Mouse (Mus musculus): Measurements from ENCODE around the gene Rgs6. TPM values are rescaled to one million over a fixed set of nuclear protein-coding genes. Genes with fewer than 3 reads are reported as not detected.

The Rgs6 gene
- total RNA-seq (2021) = 10 to 100 TPM; 13.7 to 15.8 TPM
- long read RNA-seq, experiment 1, partial matches to known transcripts = 0 of 2 reads
- long read RNA-seq, experiment 1, other reads (novel, unspliced or antisense) = 2 of 2 reads
- long read RNA-seq, experiment 2, partial matches to known transcripts = 3 of 3 reads
- long read RNA-seq, experiment 2, other reads (novel, unspliced or antisense) = 0 of 3 reads

DNA sequence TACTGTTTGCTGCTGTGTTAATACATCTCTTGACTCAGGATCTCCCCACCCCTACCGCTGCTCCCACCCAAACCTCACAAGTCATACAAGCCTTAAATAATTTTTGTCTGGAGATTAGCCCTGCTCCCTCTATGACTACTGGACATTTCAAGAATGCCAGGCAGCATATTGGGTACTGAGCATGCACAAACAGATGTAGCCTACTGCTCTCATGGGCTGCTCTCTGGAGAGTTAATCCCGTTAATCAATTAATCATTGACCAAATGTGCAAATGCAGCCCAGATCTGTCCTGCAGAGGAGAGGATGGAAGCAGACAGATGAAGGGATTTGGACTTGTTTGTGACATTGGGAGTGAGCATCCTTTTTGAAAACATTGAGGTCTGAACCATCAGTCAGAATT lies at the start of gene Rgs6:
Rgs6 (plus strand) TSS at position 276 of the 400 bp plus-strand sequence.
- intact Hi-C loops (cut with DNase I) = no loop called here
- no peak for DNase-seq

- intact Hi-C loops (cut with DNase I) = no loop called here
- no peak for DNase-seq
These were observed 41.0 kb upstream of the Rgs6 start for GRCm38 (mm10) chr12:82547127-82547526.

- intact Hi-C loops (cut with DNase I) = no loop called here
- no peak for DNase-seq
These were observed 38.9 kb upstream of the Rgs6 start for GRCm38 (mm10) chr12:82549228-82549627.

DNA sequence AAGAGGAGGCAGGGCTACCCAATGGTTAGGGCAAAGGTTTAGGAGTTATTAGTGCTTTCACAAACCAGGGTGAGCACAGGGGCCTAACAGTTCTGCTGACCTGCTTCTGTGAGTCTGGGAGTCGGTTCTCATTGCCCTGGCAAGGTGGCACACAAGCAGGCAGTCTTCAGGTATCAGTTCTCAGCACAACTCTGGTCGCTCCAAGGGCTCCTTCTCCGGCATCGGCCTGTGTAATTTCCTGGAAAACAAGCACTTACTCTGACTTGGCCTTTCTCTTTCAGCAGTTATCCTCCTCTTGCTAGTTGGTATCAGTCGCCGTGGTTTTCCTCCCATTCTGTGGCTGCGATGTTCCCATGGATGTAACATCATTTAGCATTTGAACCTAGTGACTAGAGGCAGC lies 38.0 kb upstream of the Rgs6 start:
- DNase-seq = no peak
- intact Hi-C loops (cut with DNase I) = no loop called here

DNA sequence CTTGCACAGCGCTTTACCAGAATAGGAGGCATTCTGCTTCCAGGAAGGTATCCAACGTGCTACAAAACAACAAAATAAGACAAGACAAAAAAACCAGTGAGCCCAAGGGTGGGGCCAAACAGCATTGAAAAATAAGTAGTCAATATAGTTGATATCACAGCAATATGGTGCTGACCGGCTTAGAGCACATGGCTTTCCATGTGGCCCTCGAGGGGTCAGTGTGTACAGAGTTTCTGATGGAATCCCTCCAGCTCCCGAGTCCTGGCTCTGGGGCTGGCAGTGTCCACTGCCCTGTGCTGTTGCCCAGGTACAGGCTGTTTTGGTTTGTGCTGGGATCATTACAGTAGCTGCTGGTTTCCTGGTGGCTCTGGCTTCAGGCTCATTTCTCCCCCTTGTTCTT lies 35.7 kb upstream of the Rgs6 start:
- intact Hi-C loops (cut with DNase I) = no loop called here

GRCm38 (mm10) chr12:82562916-82563315 lies 25.2 kb upstream of the Rgs6 start:
- DNase-seq = no peak
- intact Hi-C loops (cut with DNase I) = no loop called here

More for the DNA sequence above, 35.7 kb upstream of the Rgs6 start:
- DNase-seq = no peak

- intact Hi-C loops (cut with DNase I) = no loop called here
- no peak for DNase-seq
These were observed 19.7 kb upstream of the Rgs6 start for GRCm38 (mm10) chr12:82568370-82568769.

- intact Hi-C loops (cut with DNase I) = no loop called here
- DNase-seq = no peak
These were observed 15.4 kb upstream of the Rgs6 start for GRCm38 (mm10) chr12:82572706-82573105.

DNA sequence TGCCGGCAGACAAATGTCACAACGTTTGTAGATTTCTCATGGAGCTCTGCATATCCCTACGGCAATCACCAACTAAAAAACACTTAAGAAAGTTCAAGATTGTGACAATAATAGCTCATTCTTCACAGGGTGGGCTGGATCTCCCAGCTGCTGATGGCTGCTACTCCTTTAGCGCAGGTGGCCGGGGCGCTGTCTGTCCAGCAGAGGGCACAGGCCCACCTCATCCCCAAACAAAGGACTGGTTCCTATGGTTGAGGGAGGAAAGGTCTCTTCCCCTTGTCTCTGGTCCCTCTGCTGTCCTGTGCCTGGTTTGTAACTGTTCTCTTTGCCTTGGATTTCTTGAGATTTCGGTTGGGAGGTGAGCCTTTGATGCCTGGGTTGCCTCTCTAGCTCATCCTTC lies 1.5 kb upstream of the Rgs6 start:
- intact Hi-C loops (cut with DNase I) = no loop called here

GRCm38 (mm10) chr12:82587348-82587895 lies 670 bp upstream of the Rgs6 start:
- DNase-seq = no peak
- intact Hi-C loops (cut with DNase I) = no loop called here

More for the DNA sequence above, 1.5 kb upstream of the Rgs6 start:
- DNase-seq = peak; percentile 16 to 18

DNA sequence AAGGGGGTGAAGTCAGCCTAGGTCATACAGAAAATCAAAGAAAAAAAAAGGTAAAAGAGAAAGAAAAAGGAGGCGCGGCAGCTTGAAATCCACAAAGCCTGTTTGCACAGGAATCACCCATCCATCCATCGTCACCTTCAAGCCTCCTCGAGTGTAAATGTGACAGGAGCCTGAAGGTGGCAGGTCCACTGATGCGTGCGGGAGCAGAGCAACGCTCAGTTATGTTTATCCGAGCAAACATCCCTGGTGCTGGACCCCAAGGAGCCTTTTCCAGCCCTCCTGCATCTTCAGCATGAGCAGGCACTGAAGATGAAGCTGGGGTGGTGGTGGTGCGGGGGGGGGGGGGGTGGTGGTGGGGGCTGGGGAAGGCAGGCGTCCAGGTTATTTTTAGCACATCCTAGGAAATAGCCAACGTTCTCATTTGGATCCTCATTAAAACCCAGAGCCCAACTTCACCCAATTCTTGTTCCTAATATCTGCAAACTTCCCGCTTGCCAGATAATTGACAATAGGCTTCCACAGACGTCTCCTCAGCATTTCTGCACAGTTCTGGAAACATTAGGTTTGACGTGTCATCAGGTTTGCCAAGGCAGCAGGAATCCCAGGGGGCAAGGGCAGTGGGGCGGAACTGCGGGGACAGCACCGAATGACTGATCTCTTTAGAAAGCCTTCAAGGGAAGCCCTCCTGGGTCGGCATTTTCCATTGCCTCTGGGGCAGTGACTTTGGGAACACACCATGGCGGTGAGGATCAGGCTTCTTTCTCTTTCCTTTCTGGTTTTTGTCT lies 946 bp downstream of the Rgs6 start:
- intact Hi-C loops (cut with DNase I) = no loop called here
- no peak for DNase-seq

DNA sequence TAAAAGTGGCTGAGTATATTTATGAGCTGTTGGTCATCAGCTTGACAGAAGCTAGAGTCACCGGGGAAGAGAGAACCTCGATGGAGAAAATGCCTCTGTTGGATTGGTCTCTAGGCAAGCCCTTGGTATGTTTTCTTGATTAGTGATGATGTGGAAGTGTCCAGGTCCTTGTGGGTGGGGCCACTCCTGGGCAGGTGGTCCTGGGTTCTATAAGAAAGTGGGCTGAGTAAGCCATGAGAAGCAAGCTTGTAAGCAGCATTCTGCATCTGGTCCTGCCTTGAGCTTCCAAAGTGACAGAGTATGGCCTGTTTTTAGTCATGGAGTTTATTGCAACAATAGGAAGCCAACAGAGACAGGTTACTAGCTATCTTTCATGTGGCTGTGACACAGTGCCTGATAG lies 10.9 kb downstream of the Rgs6 start:
- DNase-seq = no peak
- intact Hi-C loops (cut with DNase I) = no loop called here

DNA sequence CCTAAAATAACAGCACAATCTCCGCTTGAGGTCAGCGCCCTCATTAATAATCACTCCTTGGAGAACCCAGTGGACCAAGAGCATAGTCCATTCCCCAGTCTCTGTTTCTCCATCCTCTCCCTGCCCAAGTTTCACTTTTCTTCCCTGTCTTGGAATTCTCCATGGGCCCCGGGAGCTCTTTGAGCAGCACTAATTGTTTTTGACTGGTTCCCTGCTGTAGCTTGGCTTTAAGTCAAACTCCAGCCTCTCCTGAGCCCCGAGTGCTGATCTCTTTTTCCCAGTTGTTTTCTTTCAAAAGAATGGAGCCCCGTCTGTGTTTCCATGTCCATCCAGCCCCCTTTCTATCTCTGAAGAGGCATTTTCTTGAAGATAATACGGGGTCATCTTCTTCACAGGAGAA lies 12.3 kb downstream of the Rgs6 start:
- intact Hi-C loops (cut with DNase I) = no loop called here
- DNase-seq = no peak

GRCm38 (mm10) chr12:82602823-82603222 lies 14.7 kb downstream of the Rgs6 start:
- intact Hi-C loops (cut with DNase I) = no loop called here
- no peak for DNase-seq

- no peak for DNase-seq
- intact Hi-C loops (cut with DNase I) = no loop called here
These were observed 15.2 kb downstream of the Rgs6 start for GRCm38 (mm10) chr12:82603308-82603707.

DNA sequence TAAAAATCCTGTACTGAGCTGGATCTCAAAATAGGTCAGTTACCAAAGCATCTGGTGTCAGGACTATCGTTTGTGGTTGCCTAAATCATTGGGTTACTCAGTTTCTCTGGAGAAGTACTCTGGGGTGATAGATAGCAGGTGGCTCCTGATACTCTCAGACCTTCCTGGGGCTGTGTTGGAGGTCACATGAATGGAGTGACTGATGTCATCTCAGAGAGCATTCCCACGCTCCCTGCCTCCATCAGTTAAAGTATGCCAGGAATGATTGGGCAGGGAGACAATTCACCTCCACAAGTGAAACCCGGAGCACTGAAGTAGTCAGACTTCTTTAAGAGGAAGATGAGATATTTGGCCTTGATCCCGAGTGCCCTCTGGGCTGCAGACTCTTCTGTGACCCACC lies 15.9 kb downstream of the Rgs6 start:
- intact Hi-C loops (cut with DNase I) = no loop called here
- no peak for DNase-seq

GRCm38 (mm10) chr12:82612769-82613660 lies 24.9 kb downstream of the Rgs6 start:
- peak; percentile 21 to 55 for DNase-seq
- intact Hi-C loops (cut with DNase I) = loop anchor here (10.0 kb wide), 2 partner anchors 332 to 402 kb away; no protein-coding TSS in a partner anchor

GRCm38 (mm10) chr12:82616486-82616812 lies 28.4 kb downstream of the Rgs6 start:
- intact Hi-C loops (cut with DNase I) = loop anchor here (10.0 kb wide), 2 partner anchors 328 to 398 kb away; no protein-coding TSS in a partner anchor
- peak in 1 of 2 experiments; percentile 10 for DNase-seq

DNA sequence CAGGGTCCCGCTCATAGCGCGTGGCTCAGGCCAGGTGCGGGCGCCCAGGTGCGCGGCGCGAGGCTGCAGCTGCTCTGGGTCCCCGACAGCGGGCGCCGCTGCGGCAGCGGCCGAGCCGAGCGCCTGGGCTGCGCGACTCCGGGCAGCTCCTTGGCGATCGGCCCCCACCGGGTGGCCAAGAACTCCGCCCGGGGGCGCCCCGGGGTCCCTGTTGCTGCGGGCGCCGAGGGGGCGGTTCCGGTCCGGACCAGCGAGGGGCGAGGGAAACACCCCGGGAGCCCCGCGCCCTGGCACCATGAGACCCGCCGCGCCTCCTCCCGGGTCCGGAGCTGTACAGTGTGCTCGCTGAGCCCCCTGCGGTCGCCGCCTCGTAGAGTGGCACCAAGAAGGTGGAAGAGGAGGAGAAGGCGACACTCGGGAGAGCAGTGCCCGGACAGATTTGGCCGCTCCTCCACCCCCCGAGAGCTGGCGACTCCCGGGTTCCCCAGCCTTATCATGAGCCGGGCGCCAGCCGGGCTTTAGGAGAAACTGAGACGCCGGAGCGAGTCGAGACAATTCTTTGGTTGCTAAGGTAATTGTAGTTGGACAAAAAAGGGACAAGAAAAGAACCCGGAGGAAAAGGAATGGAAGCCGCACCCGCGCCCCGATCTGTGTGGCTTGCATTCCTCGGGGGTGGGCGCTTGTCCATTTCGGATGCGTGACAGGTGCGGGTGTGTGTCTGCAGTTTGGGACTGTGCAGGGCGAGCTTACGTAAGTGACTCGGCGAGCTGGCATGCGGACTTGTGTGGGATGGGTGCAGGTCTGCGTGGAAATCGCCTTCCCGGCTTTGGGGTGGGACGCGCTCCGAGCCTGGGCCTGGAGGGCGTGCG lies 29.0 kb downstream of the Rgs6 start:
- peak; percentile 70 to 71 for DNase-seq
- intact Hi-C loops (cut with DNase I) = loop anchor here (10.0 kb wide), 2 partner anchors 328 to 398 kb away; no protein-coding TSS in a partner anchor

Data from heart, postnatal 14 days (tissue).